Mouse (Mus musculus) heart, postnatal 0 days (tissue): Measurements from ENCODE around the gene Col28a1. TPM values are rescaled to one million over a fixed set of nuclear protein-coding genes. Genes with fewer than 3 reads are reported as not detected.

Experiments used
- ATAC-seq: fragments of 200-750 bp; cut with Nextera tagmentation; 2 replicates; pipeline ENCODE4 v1.8.0; 2017; ENCODE audit warnings: low read depth, moderate number of reproducible peaks, moderate library complexity; ENCODE audit not compliant: insufficient read depth
- DNase-seq: peaks from one replicate; pipeline ENCODE4 v3.0.0-alpha.2; 2016; ENCODE audit warnings: low spot score
- H3K27ac ChIP-seq: fragments of 300-500 bp; sonication (generic); 2 replicates; pipeline ENCODE4 v1.5.1; 2014; ENCODE audit warnings: low read depth, mild to moderate bottlenecking
- H3K27me3 ChIP-seq: fragments of 300-500 bp; sonication (generic); 2 replicates; pipeline ENCODE4 v1.6.1; 2014; ENCODE audit warnings: low read length, mixed read lengths; ENCODE audit not compliant: control insufficient read depth, insufficient read depth
- H3K36me3 ChIP-seq: fragments of 300-500 bp; sonication (generic); replicated peaks from 2 replicates; pipeline ENCODE4 v1.6.1; 2014; ENCODE audit warnings: low read length, mixed read lengths; ENCODE audit not compliant: control insufficient read depth, insufficient read depth
- H3K4me1 ChIP-seq: fragments of 300-500 bp; sonication (generic); 2 replicates; pipeline ENCODE4 v1.6.1; 2014; ENCODE audit warnings: antibody characterized with exemption; ENCODE audit not compliant: control insufficient read depth, insufficient read depth
- H3K4me2 ChIP-seq: fragments of 300-500 bp; sonication (generic); 2 replicates; pipeline ENCODE4 v1.6.1; 2014; ENCODE audit warnings: low read depth, mild to moderate bottlenecking, low read length, moderate library complexity
- H3K4me3 ChIP-seq: fragments of 300-500 bp; sonication (generic); 2 replicates; pipeline ENCODE4 v1.5.1; 2014; ENCODE audit warnings: low read depth, low read length
- H3K9ac ChIP-seq: fragments of 300-500 bp; sonication (generic); replicated peaks from 2 replicates; pipeline ENCODE4 v1.6.1; 2014; ENCODE audit warnings: low read depth, low read length, mixed read lengths
- H3K9me3 ChIP-seq: fragments of 300-500 bp; sonication (generic); replicated peaks from 2 replicates; pipeline ENCODE4 v1.6.1; 2016; ENCODE audit warnings: low read length; ENCODE audit not compliant: control insufficient read depth
- CTCF ChIP-seq: IDR thresholded peaks from 2 replicates; pipeline ENCODE4 v1.5.1; 2016; ENCODE audit warnings: antibody characterized with exemption, control low read depth, low read depth
- EP300 ChIP-seq: IDR thresholded peaks from 2 replicates; pipeline ENCODE4 v1.6.1; 2016; ENCODE audit warnings: antibody characterized with exemption, low read depth
- WGBS: fragments of 180-500 bp; shearing (Covaris S2); extraction: QIAGEN DNeasy Blood & Tissue Kit; methylation state at CpG from one replicate; pipeline ENCODE4 v1.1.7; 2014; 5-methylcytosine and 5-hydroxymethylcytosine counted together
- polyA plus RNA-seq: library from polyadenylated mRNA; unstranded; fragments of >200 nt; fragmentation: Nextera tagmentation; extraction: Ambion mirVana; gene quantifications from 2 replicates; pipeline ENCODE4 v1.2.1, GENCODE M21; 2015
- total RNA-seq: library from RNA; depleted of rRNA; stranded (reverse); fragments of >200 nt; gene quantifications from 2 replicates; pipeline ENCODE4 v1.2.3, GENCODE M21; 2014; ENCODE audit warnings: low replicate concordance

Gene Col28a1
- total and polyA plus RNA-seq, 2 experiments from 2014 or later, result 0.20 TPM; not detected in 1

DNA sequence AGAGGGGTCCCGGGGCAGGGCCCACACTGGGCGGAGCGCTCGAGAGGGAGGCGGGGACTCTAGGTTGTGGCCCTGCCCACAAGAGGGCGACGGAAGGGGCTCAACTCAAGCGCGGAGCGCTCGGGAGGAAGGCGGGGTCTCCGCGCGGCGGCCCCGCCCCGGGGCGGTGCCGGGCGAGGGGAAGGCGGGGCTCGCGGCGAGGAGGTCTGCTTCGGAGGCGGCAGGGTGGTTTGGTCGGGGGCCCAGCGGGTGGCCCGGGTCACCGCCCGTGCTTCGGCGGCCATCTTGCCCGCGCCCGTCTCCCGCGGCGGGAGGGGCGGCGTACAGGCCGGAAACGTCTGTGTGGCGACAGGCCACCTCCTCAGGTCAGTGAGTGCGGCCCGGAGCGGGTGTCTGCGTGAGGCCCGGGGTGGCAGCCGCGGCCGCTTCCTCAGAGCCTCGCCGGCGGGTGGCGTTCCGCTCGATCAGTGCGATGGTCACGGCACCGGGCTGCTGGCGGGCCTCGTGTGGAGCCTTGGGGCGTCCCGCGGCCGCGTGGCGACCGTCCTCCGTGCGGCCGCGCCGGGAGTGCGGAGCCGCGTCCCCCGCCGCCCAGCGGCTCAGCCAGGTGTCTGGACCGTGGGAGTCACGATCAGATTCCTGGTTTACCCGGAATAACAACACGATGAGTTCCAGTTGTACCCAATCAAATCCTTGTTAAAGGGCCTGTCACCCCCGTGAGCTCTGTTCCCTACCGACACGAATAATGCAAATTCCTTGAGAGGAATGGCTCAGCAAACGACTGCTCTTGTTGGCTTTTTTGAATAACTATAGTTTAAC is 16.8 kb upstream of the Col28a1 start, which contains the start of gene Mios:
Mios (plus strand) TSS at position 176 of the 819 bp plus-strand sequence.
- Histone ChIP-seq H3K4me2 (peak within 1 kb of the TSS; percentile 67), H3K4me3 (peak within 1 kb of the TSS; percentile 79), H3K4me1 (peaks cover 7% of the 10 kb centered on the region; the same call in 1 of the 2 replicates), H3K27me3 (no peaks in the 10 kb centered on the region), H3K27ac (peak within 1 kb of the TSS; percentile 93), H3K9ac (peak within 1 kb of the TSS; percentile 86), H3K36me3 (peaks cover 7% of the 10 kb centered on the region; the same call in 1 of the 2 replicates), H3K9me3 (no peaks in the 10 kb centered on the region)
- WGBS, result under 1% methylated on average over 83 of the region's 90 CpGs
- DNase-seq (peak; percentile 82), ATAC-seq (peak; percentile 96)
- TF ChIP-seq EP300 (no peak), CTCF (peak; percentile 25; the same call in 1 of the 2 replicates)

DNA sequence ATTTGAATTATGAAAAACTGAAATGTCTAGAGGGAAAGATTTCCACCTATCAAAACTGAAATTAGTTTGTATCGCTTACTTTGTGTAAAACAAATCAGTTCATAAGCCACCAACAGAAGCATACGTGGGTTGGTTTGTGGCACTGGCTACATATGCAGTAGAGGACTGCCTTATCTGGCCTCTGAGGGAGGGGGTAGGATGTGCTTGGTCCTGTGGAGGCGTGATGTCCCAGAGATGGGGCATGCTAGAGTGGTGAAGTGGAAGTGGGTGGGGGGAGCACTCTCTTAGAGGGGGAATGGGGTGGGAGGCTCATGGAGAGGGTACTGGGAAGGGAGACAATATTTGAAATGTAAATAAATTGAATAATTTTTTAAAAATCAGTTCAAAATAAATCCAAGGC is 2.5 kb downstream of the Col28a1 start:
- Histone ChIP-seq H3K27me3 (no peaks in the 10 kb centered on the region), H3K4me1 (no peaks in the 10 kb centered on the region), H3K27ac (no peak overlapping the region), H3K9me3 (no peaks in the 10 kb centered on the region), H3K4me2 (no peak overlapping the region), H3K36me3 (no peaks in the 10 kb centered on the region), H3K4me3 (no peak overlapping the region), H3K9ac (no peak overlapping the region)
- ATAC-seq, result no peak
- 61% methylated on average over 3 of the region's 3 CpGs for WGBS
- no peak for TF ChIP-seq CTCF
- no peak for TF ChIP-seq EP300
- DNase-seq, result no peak

DNA sequence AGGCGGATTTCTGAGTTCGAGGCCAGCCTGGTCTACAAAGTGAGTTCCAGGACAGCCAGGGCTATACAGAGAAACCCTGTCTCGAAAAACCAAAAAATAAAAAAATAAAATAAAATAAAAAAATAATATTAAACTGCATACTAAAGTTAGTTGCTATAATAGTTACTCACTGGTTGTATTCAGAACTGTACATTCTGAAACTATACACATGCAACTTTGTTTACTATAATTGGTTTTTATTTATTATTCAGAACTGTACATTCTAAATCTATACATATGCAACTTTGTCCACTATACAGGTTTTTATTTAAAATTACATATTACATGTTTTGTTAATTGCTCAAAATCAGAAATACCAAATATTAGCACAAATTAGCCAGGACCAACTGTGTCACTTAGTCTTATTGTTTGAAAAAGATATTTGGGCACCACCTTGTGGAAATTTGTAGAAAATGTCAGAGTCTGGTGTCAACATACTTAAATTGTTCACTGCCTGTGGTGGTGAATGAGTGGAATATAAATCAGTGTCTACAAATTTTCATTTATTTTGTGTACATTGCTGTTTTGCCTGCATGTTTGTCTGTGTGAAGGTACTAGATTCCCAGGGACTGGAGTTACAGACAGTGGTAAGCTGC is 3.7 kb downstream of the Col28a1 start:
- Histone ChIP-seq H3K9ac (no peak overlapping the region), H3K36me3 (no peaks in the 10 kb centered on the region), H3K4me2 (no peak overlapping the region), H3K27me3 (no peaks in the 10 kb centered on the region), H3K4me1 (no peaks in the 10 kb centered on the region), H3K27ac (no peak overlapping the region), H3K4me3 (no peak overlapping the region), H3K9me3 (no peaks in the 10 kb centered on the region)
- WGBS, result 71% methylated on average over 1 of the region's 3 CpGs
- DNase-seq (peak; percentile 52), ATAC-seq (no peak)
- TF ChIP-seq EP300 (no peak), CTCF (peak; percentile 65)

DNA sequence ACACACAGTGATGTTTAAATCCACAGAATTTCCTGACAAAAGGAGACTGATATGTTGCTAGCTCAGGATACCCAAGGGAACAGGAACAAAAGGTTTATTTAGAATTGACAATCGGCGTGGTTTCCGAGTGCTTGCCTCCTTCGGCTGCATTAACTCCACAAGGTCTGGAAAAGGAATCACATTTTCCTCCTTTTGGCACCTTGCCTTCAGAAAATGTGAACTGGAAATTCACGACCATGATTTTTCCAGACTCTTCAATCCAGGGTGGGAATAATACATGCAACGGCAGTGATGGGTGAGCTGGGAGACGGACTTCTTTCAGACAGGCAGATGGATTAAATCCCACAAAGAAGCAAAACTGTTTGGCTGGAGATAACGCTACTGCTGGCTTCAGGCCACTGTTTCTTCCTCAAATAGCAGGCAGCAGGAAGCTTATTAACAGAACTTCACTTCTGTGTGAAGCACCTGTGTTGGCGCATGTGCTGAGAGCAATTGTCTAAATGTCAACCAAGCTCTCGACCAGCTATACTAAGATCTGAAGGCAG is 13.9 kb downstream of the Col28a1 start:
- Histone ChIP-seq H3K9me3 (0 out of 2 replicates have a peak, but pooled peaks cover 4% of the 10 kb centered on the region), H3K36me3 (no peaks in the 10 kb centered on the region), H3K4me3 (no peak overlapping the region), H3K27ac (no peak overlapping the region), H3K27me3 (no peaks in the 10 kb centered on the region), H3K9ac (no peak overlapping the region), H3K4me2 (peak overlapping the region; percentile 26), H3K4me1 (no peaks in the 10 kb centered on the region)
- 35% methylated on average over 10 of the region's 10 CpGs for WGBS
- peak; percentile 25; the same call in 1 of the 2 replicates for TF ChIP-seq EP300
- no peak for TF ChIP-seq CTCF
- ATAC-seq, result no peak
- peak; percentile 8 for DNase-seq

DNA sequence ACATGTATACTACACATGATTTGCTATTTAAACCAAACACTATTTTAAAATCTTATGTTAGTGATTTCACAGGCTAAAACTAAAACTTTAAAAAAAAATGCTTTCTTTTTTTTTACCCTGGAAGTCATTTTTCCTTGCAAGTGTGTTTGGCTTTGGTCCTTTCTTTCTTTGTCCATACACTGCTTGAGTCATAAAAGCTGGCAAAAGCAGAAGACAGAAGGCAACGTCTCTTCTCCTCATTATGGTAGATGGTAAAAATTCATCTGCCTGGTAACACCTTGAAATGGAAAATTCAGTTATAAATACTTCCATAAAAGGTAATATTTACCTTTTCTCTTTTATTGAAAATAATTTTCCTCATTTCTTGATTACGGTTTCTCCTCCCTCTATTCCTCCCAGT is 16.3 kb downstream of the Col28a1 start:
- Histone ChIP-seq H3K27ac (no peak overlapping the region), H3K9me3 (no peaks in the 10 kb centered on the region), H3K27me3 (no peaks in the 10 kb centered on the region), H3K4me2 (no peak overlapping the region), H3K4me3 (no peak overlapping the region), H3K4me1 (no peaks in the 10 kb centered on the region), H3K9ac (no peak overlapping the region), H3K36me3 (no peaks in the 10 kb centered on the region)
- no peak for DNase-seq
- ATAC-seq, result no peak
- WGBS, result 83% methylated on average over 2 of the region's 2 CpGs
- TF ChIP-seq EP300 (no peak), CTCF (no peak)
